10 mouse cellular contexts compared by ENCODE assay signal in genomic region chr9:32118433-32118832, GRCm38 (mm10). TPM values are rescaled to one million over a fixed set of nuclear protein-coding genes. Genes with fewer than 3 reads are reported as not detected.
DNase-seq lines count a peak whose midpoint lies in the region; ATAC-seq and TF ChIP-seq lines count a peak whose summit lies in the region.
"Had no signal": no experiment of that assay in that cellular context is flagged by ENCODE, and none has a peak within 500 bp of the region (broad histone marks: within the 10 kb centered on the region; RNA-seq: fewer than 3 reads in every experiment).

No protein-coding gene starts in this region.

- H3K9ac ChIP-seq in heart, embryonic 15.5 days: no peak overlapping the region
- H3K9ac ChIP-seq in MEL (ENCODE audit: control insufficient read depth, low read depth, low read length, poor library complexity, severe bottlenecking): no peak overlapping the region
- no peak overlapping the region for H3K9ac ChIP-seq in liver, embryonic 16.5 days (ENCODE audit: low read depth, low read length)

- no peaks in the 10 kb centered on the region for H3K36me3 ChIP-seq in heart, embryonic 15.5 days
- no peaks in the 10 kb centered on the region for H3K36me3 ChIP-seq in MEL (ENCODE audit: control insufficient read depth in 1 of 2, insufficient read depth in 2 of 2, low read length in 2 of 2)
- H3K36me3 ChIP-seq in liver, embryonic 16.5 days (ENCODE audit: control insufficient read depth, insufficient read depth): no peaks in the 10 kb centered on the region
- no peaks in the 10 kb centered on the region for H3K36me3 ChIP-seq in thymus, adult 2 months (ENCODE audit: control insufficient read depth, insufficient read depth, low read length)
- H3K36me3 ChIP-seq in hindbrain, embryonic 10.5 days: peaks cover 12% of the 10 kb centered on the region; the same call in 1 of the 2 replicates

- TF ChIP-seq RAD21 in MEL (IDR thresholded peaks at IDR 0.05; ENCODE audit: low read depth, low read length): no peak

- no peaks in the 10 kb centered on the region for H3K79me2 ChIP-seq in MEL (ENCODE audit: control insufficient read depth, insufficient read depth, low read length, poor library complexity)

- ATAC-seq in heart, embryonic 15.5 days (replicated peaks; ENCODE audit: insufficient number of reproducible peaks, insufficient read depth, low FRiP score, low read depth): no peak
- peak; percentile 84 for ATAC-seq in liver, embryonic 16.5 days (ENCODE audit: low read depth)
- ATAC-seq: intestine, embryonic 16.5 days had no signal

- no peaks in the 10 kb centered on the region for H3K27me3 ChIP-seq in heart, embryonic 15.5 days
- no peaks in the 10 kb centered on the region; a peak in 1 of 4 replicates for H3K27me3 ChIP-seq in MEL (ENCODE audit: control insufficient read depth in 1 of 2, insufficient read depth in 2 of 2, low read length in 2 of 2)
- no peaks in the 10 kb centered on the region for H3K27me3 ChIP-seq in liver, embryonic 16.5 days (ENCODE audit: control insufficient read depth, insufficient read depth, low read depth, low read length)
- no peaks in the 10 kb centered on the region for H3K27me3 ChIP-seq in thymus, adult 2 months (ENCODE audit: control insufficient read depth, insufficient read depth, low read length)
- H3K27me3 ChIP-seq in hindbrain, embryonic 10.5 days (ENCODE audit: insufficient read depth, poor library complexity, severe bottlenecking): no peaks in the 10 kb centered on the region
- H3K27me3 ChIP-seq: megakaryocyte, embryonic 14.5 days had no signal

- no peak overlapping the region for H3K4me2 ChIP-seq in heart, embryonic 15.5 days
- H3K4me2 ChIP-seq in liver, embryonic 16.5 days (ENCODE audit: low read depth, low read length): no peak overlapping the region

- peaks cover 10% of the 10 kb centered on the region for H3K4me1 ChIP-seq in heart, embryonic 15.5 days (replicated peaks)
- H3K4me1 ChIP-seq in MEL (ENCODE audit: control insufficient read depth in 1 of 2, insufficient read depth in 2 of 2, low read length in 2 of 2): no peaks in the 10 kb centered on the region
- H3K4me1 ChIP-seq in cortical plate, adult 2 months (ENCODE audit: control insufficient read depth, insufficient read depth, low read length): peaks cover 8% of the 10 kb centered on the region
- peaks cover 13% of the 10 kb centered on the region for H3K4me1 ChIP-seq in liver, embryonic 16.5 days (ENCODE audit: control insufficient read depth, low read depth, low read length)
- peaks cover 3% of the 10 kb centered on the region for H3K4me1 ChIP-seq in thymus, adult 2 months (replicated peaks; ENCODE audit: control insufficient read depth, insufficient read depth, low read length)
- H3K4me1 ChIP-seq in hindbrain, embryonic 10.5 days (replicated peaks): no peaks in the 10 kb centered on the region
- H3K4me1 ChIP-seq: megakaryocyte, embryonic 14.5 days had no signal

- no peak for TF ChIP-seq CTCF in MEL (IDR thresholded peaks at IDR 0.05 in 2 of 3, conservative IDR thresholded peaks at IDR 0.05 in 1 of 3; ENCODE audit: control insufficient read depth in 1 of 3, insufficient read depth in 1 of 3, low read depth in 2 of 3, low read length in 3 of 3, poor library complexity in 1 of 3, severe bottlenecking in 1 of 3)
- TF ChIP-seq CTCF in cortical plate, adult 2 months (IDR thresholded peaks at IDR 0.05; ENCODE audit: extremely low read depth, insufficient read depth, low read length): no peak
- no peak for TF ChIP-seq CTCF in thymus, adult 2 months (IDR thresholded peaks at IDR 0.05; ENCODE audit: borderline replicate concordance, control insufficient read depth, extremely low read depth, insufficient read depth, low read length, poor library complexity)

- TF ChIP-seq POLR2A in MEL (IDR thresholded peaks at IDR 0.05; ENCODE audit: control insufficient read depth in 1 of 2, insufficient read depth in 1 of 2, low read depth in 1 of 2, low read length in 2 of 2, poor library complexity in 1 of 2): no peak
- TF ChIP-seq POLR2A in cortical plate, adult 2 months (IDR thresholded peaks at IDR 0.05; ENCODE audit: extremely low read depth, insufficient read depth, low read length): no peak
- no peak for TF ChIP-seq POLR2A in thymus, adult 2 months (IDR thresholded peaks at IDR 0.05; ENCODE audit: control insufficient read depth, extremely low read depth, insufficient read depth, low read length, poor library complexity)

- no peak for DNase-seq in heart, postnatal 4 days
- peak; percentile 14 for DNase-seq in MEL (ENCODE audit: low read depth, low spot score)
- no peak for DNase-seq in thymus, adult 2 months
- no peak for DNase-seq in hindbrain, embryonic 10.5 days (ENCODE audit: low spot score)
- DNase-seq: cerebellum, adult 11-12 months had no signal

- no peak for TF ChIP-seq EP300 in MEL (IDR thresholded peaks at IDR 0.05; ENCODE audit: low read depth in 1 of 2, low read length in 2 of 2)

- no peaks in the 10 kb centered on the region for H3K9me3 ChIP-seq in heart, embryonic 15.5 days (replicated peaks)
- no peaks in the 10 kb centered on the region for H3K9me3 ChIP-seq in MEL (replicated peaks; ENCODE audit: insufficient read depth, low read length)
- no peaks in the 10 kb centered on the region for H3K9me3 ChIP-seq in liver, embryonic 16.5 days (replicated peaks; ENCODE audit: control insufficient read depth, low read length)
- H3K9me3 ChIP-seq in hindbrain, embryonic 10.5 days: peaks cover 11% of the 10 kb centered on the region; the same call in 1 of the 2 replicates

- no peak overlapping the region for H3K4me3 ChIP-seq in heart, embryonic 15.5 days
- H3K4me3 ChIP-seq in MEL (ENCODE audit: control insufficient read depth in 1 of 2, insufficient read depth in 1 of 2, low read depth in 2 of 2, low read length in 2 of 2): no peak overlapping the region
- H3K4me3 ChIP-seq in cortical plate, adult 2 months (ENCODE audit: insufficient read depth, low read length): no peak overlapping the region
- no peak overlapping the region for H3K4me3 ChIP-seq in liver, embryonic 16.5 days (ENCODE audit: low read depth, low read length)
- no peak overlapping the region for H3K4me3 ChIP-seq in thymus, adult 2 months (ENCODE audit: control insufficient read depth, insufficient read depth, low read length)
- H3K4me3 ChIP-seq in hindbrain, embryonic 10.5 days: no peak overlapping the region
- H3K4me3 ChIP-seq: megakaryocyte, embryonic 14.5 days had no signal

- H3K27ac ChIP-seq in heart, embryonic 15.5 days: peak overlapping the region; percentile 37
- no peak overlapping the region for H3K27ac ChIP-seq in MEL (ENCODE audit: control insufficient read depth, low read depth, low read length)
- peak overlapping the region; percentile 67; the same call in 1 of the 2 replicates for H3K27ac ChIP-seq in cortical plate, adult 2 months (ENCODE audit: insufficient read depth, low read length)
- H3K27ac ChIP-seq in liver, embryonic 16.5 days (ENCODE audit: low read length): peak overlapping the region; percentile 71
- no peak overlapping the region for H3K27ac ChIP-seq in thymus, adult 2 months (ENCODE audit: control insufficient read depth, insufficient read depth, low read length)
- no peak overlapping the region for H3K27ac ChIP-seq in hindbrain, embryonic 10.5 days

TF ChIP-seq in MEL, 35 proteins besides CTCF, POLR2A, EP300 and RAD21:
- no peak for TF ChIP-seq HCFC1 (IDR thresholded peaks at IDR 0.05; ENCODE audit: low read depth, low read length)
- no peak for TF ChIP-seq CHD1 (IDR thresholded peaks at IDR 0.05; ENCODE audit: low read depth, low read length)
- no peak for TF ChIP-seq RCOR1 (IDR thresholded peaks at IDR 0.05; ENCODE audit: low read depth, low read length)

RNA-seq across cellular contexts. Expression of gene Arhgap32, which starts 2.5 kb away (rescaled TPM):
- polyA plus RNA-seq in heart, embryonic 15.5 days (2015; fragmentation: Nextera tagmentation; extraction: Ambion mirVana): 2.6 and 4.0 TPM in 2 replicates
- total RNA-seq in heart, postnatal 4 days (2021): 10 to 100 TPM; 41.0 to 43.9 TPM
- total RNA-seq in MEL (2012; rRNA removed): 0.03 and 0.15 TPM in 2 replicates
- polyA plus RNA-seq in MEL (2012; ENCODE audit: insufficient read depth in 1 of 2, insufficient read length in 2 of 2, low read depth in 1 of 2, low replicate concordance in 2 of 2, missing spikeins in 1 of 2): under 1 TPM in 1 of 2 experiments, not detected in 1; 0.06 TPM
- polyA plus RNA-seq in cortical plate, adult 2 months (2012; rRNA removed): 56.1 and 62.2 TPM in 2 replicates
- 0.32 and 0.57 TPM in 2 replicates for polyA plus RNA-seq in liver, embryonic 16.5 days (2015; fragmentation: Nextera tagmentation; extraction: Ambion mirVana)
- polyA plus RNA-seq in thymus, adult 2 months (2012; rRNA removed): 1.5 and 2.3 TPM in 2 replicates
- 4.6 TPM in 2 replicates for polyA plus RNA-seq in hindbrain, embryonic 10.5 days (2016; fragmentation: Nextera tagmentation; extraction: Ambion mirVana)

Comparison
In these comparisons a context has a peak if more than half of its experiments do, and no peak if none do; other contexts are left out.
1. H3K27ac ChIP-seq: peak in heart, embryonic 15.5 days (single experiment), cortical plate, adult 2 months (single experiment) and liver, embryonic 16.5 days (single experiment); none in MEL (single experiment), thymus, adult 2 months (single experiment) and hindbrain, embryonic 10.5 days (single experiment).
2. RNA of gene Arhgap32, which starts 2.5 kb away (polyA plus RNA-seq): 56.1 to 62.2 TPM in cortical plate, adult 2 months; 4.6 TPM in hindbrain, embryonic 10.5 days, 2.6 to 4.0 TPM in heart, embryonic 15.5 days, 1.5 to 2.3 TPM in thymus, adult 2 months, 0.32 to 0.57 TPM in liver, embryonic 16.5 days and 0.06 TPM in MEL; every median in the first group is over 10 times any median in the second.